Mouse (Mus musculus) heart, adult 10 weeks (tissue): Measurements from ENCODE around the gene Rnf20. TPM values are rescaled to one million over a fixed set of nuclear protein-coding genes. Genes with fewer than 3 reads are reported as not detected.

Experiments
- polyA plus RNA-seq: library from polyadenylated mRNA; stranded (reverse); fragments of 350-450 nt; fragmentation: Illumina TruSeq; extraction: RNeasy Lipid Tissue Mini Kit (QIAGEN cat#74804); gene quantifications from one replicate; pipeline ENCODE4 v1.2.3, GENCODE M21; 2014; ENCODE audit warnings: low read depth, low replicate concordance

The Rnf20 gene
- 32.0 TPM for polyA plus RNA-seq

DNA sequence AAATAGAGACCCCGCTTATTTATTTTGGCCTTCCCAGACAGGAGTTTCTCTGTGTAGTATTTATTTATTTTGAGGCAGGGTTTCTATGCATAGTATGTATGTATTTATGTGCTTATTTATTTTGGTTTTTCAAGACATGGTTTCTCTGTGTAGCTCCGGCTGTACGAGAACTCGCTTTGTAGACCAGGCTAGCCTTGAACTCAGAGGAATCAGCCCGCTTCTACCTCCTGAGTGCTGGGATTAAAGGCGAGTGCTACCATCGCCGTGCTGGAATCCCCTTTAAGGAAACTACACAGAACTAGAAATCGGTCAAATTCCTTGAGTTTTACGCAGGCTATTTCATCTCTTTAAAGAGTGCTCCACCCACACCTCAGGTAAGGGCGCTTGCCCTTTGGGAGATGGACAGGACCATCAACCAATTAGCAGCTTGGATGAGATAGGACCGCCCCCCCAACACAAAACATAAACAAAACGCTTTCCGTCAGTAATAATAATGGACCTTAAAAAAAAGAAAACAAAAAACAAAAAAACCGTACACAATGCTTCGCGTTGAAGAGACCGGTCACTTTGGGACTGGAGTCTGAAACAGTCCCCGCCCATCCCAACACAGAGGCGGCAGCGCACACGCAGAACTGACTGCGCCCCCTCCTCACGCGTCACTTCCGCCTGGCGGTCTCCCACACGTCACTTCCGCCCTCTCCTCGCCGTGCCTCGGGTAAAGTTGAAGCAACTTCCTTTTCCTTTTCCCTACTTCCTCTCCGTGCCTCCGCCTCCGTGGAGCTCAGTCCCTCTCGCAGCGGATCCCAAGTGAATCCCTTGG lies at the start of gene Rnf20:
TSS of gene Rnf20 (plus strand) at position 688 of the 820 bp plus-strand sequence.

DNA sequence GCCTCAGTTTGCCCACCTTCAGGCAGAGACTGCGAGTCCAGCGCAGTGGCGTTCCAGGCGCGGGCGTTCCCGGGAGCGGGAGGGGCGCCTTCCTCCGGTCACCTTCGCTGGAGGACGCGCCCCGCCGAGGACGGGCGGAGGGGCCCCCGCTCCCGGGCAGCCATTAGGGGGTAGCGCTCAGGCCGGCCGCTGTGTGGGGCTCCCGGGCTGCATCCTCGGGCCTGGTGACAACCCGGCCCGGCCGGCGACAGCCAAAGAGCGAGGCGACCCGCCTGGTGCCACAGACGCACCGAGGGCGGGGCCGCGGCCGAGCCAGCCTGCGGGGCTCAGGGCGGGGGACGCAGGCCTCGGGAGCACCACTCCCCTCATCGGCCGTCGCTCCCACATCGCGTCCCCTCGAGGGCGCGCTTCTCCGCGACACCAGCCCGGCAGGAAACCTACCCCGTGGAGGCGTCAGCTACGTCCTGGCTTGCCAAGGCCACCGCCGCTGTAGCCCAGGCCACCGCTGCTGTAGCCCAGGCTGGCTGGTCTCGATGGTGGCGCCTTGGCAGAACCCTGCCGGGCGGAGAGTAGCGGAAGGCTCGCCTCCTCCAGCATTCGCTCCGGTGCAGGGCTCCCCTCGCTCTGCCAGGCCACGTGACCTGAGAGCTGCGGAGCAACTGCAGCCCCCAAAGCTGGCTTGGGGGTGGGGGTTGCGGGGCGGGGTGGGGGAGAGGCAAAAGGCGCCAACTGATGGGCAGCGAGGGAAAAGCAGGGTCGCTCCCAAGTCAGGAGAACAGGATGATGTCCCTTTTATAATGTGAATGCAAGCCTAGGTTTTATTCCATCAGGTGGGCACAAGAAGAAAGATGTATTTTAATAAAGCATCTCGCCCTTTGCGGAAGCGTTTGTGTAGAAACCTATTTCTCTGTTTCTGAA lies 34.4 kb upstream of the Rnf20 start, which contains the start of gene Tmem246:
TSS of gene Tmem246 (minus strand) at position 694 of the 918 bp plus-strand sequence.

DNA sequence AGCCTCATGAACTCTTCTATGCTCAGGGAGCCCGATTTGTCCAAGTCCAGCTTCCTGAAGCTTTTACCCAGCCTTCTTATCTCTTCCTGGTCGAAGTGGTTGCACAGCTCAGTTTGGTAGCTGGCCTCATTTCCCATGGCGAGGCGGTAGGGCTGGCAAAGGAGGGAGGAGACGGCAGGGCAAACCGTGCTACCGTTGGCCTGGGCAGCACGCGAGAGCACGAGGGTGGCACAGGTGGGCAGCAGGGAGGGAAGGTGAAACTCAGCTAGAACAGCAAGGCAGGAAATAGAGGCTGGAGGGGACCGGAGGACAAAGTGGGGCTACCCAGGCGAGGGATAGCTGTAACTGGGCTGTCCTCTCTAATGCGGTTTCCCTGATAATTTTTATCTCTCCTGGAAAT lies 50.0 kb downstream of the Rnf20 start, which contains the start of gene Ppp3r2:
TSS of gene Ppp3r2 (minus strand) at position 213 of the 400 bp plus-strand sequence.

Other genes with a start within 250 kb of the Rnf20 start
- gene Acnat2, start 223.9 kb upstream of the Rnf20 start, polyA plus RNA-seq: not detected
- not detected for gene Acnat1, start 158.1 kb upstream of the Rnf20 start, polyA plus RNA-seq
- not detected for gene Baat, start 125.4 kb upstream of the Rnf20 start, polyA plus RNA-seq
- 63.7 TPM for gene Mrpl50, start 110.9 kb upstream of the Rnf20 start, polyA plus RNA-seq
- 5.1 TPM for gene Zfp189, start 110.8 kb upstream of the Rnf20 start, polyA plus RNA-seq
- 9.4 TPM for gene Aldob, start 82.5 kb upstream of the Rnf20 start, polyA plus RNA-seq
- gene Tmem246, start 34.1 kb upstream of the Rnf20 start, polyA plus RNA-seq: 45.3 TPM
- not detected for gene Ppp3r2, start 50.0 kb downstream of the Rnf20 start, polyA plus RNA-seq
- 0.08 TPM for gene Grin3a, start 213.7 kb downstream of the Rnf20 start, polyA plus RNA-seq